Mouse (Mus musculus): ENCODE data around the gene Unc45a.
"Not testable (repeated sequence)": the region's sequence is repeated elsewhere in the genome, so short reads cannot be mapped to it uniquely, and the experiment has no call there.

The Unc45a gene

GRCm38 (mm10) chr7:80367232-80367631 lies 26.4 kb upstream of the Unc45a start:
- no peak for DNase-seq

GRCm38 (mm10) chr7:80365759-80366158 lies 25.0 kb upstream of the Unc45a start:
- DNase-seq, result no peak

GRCm38 (mm10) chr7:80360435-80360834 lies 19.6 kb upstream of the Unc45a start:
- DNase-seq, result no peak

GRCm38 (mm10) chr7:80358039-80358438 lies 17.2 kb upstream of the Unc45a start:
- DNase-seq, result no peak

- no peak for DNase-seq
Measured at GRCm38 (mm10) chr7:80357156-80357555, 16.4 kb upstream of the Unc45a start.

GRCm38 (mm10) chr7:80356351-80356750 lies 15.5 kb upstream of the Unc45a start:
- no peak for DNase-seq

GRCm38 (mm10) chr7:80352920-80353319 lies 12.1 kb upstream of the Unc45a start:
- no peak for DNase-seq

- no peak for DNase-seq
Measured at GRCm38 (mm10) chr7:80350808-80351207, 10.0 kb upstream of the Unc45a start.

- DNase-seq, result no peak
Measured at GRCm38 (mm10) chr7:80347670-80348586, 7.1 kb upstream of the Unc45a start.

GRCm38 (mm10) chr7:80346830-80347229 lies 6.0 kb upstream of the Unc45a start:
- no peak for DNase-seq

GRCm38 (mm10) chr7:80346173-80346572 lies 5.4 kb upstream of the Unc45a start:
- no peak for DNase-seq

GRCm38 (mm10) chr7:80343270-80344018 lies 2.6 kb upstream of the Unc45a start:
- no peak for DNase-seq

GRCm38 (mm10) chr7:80342858-80343257 lies 2.1 kb upstream of the Unc45a start, which contains the start of gene Hddc3:
Hddc3 (plus strand) TSS chr7:80343104.
- peak; percentile 98 for DNase-seq

- DNase-seq, result no peak
Measured at GRCm38 (mm10) chr7:80341793-80342192, 988 bp upstream of the Unc45a start.

- DNase-seq, result peak; percentile 96
Measured at GRCm38 (mm10) chr7:80339793-80340628, 794 bp downstream of the Unc45a start.

GRCm38 (mm10) chr7:80339371-80339770 lies 1.4 kb downstream of the Unc45a start:
- peak; percentile 25 to 32 for DNase-seq

GRCm38 (mm10) chr7:80336932-80337331 lies 3.9 kb downstream of the Unc45a start:
- no peak for DNase-seq

GRCm38 (mm10) chr7:80334848-80335247 lies 6.0 kb downstream of the Unc45a start:
- no peak for DNase-seq

- DNase-seq, result no peak
Measured at GRCm38 (mm10) chr7:80331433-80331832, 9.4 kb downstream of the Unc45a start.

- no peak for DNase-seq
Measured at GRCm38 (mm10) chr7:80330278-80330677, 10.5 kb downstream of the Unc45a start.

GRCm38 (mm10) chr7:80326076-80326475 lies 14.7 kb downstream of the Unc45a start:
- DNase-seq, result no peak

- no peak for DNase-seq
Measured at GRCm38 (mm10) chr7:80325292-80325868, 15.4 kb downstream of the Unc45a start.

- DNase-seq, result not testable (repeated sequence)
Measured at GRCm38 (mm10) chr7:80324816-80325119, 16.0 kb downstream of the Unc45a start.
